Mouse (Mus musculus) cortical plate, adult 2 months (tissue): ENCODE measurements around the gene Galnt10.

Experiments used
- CTCF ChIP-seq: fragments of 200-500 bp; IDR thresholded peaks from 2 replicates; pipeline ENCODE4 v1.5.1; 2011; ENCODE audit warnings: mild to moderate bottlenecking, control low read depth, low read length; ENCODE audit not compliant: insufficient read depth; ENCODE audit errors: extremely low read depth
- POLR2A ChIP-seq: fragments of 200-500 bp; IDR thresholded peaks from 2 replicates; pipeline ENCODE4 v1.6.1; 2011; ENCODE audit warnings: mild to moderate bottlenecking, low read length, control low read depth; ENCODE audit not compliant: insufficient read depth; ENCODE audit errors: extremely low read depth

DNA sequence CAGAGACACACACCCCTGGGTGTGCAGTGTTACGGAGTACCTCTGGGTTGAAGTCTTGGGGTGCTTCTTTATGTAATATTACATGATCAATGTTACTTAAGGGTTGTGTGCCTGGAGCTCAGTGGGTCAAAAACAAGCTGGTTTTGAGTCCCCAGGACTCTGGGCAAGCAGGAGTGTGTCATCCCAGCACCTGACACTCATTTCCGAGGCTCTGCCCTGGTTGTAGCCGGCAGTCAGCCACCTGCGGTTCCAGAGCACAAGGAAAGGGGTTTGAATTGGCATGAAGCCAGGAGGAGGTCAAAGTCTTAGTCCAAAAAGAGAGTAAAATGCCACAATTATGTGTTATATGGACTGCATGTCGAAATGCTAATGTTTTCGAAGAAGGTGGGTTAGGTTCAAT, 74.8 kb downstream of the Galnt10 start:
- TF ChIP-seq POLR2A, result no peak
- no peak for TF ChIP-seq CTCF
